Mouse (Mus musculus) macrophage (primary cell): ENCODE measurements around the gene Abcc4. TPM values are rescaled to one million over a fixed set of nuclear protein-coding genes. Genes with fewer than 3 reads are reported as not detected.

Source experiments
- H3K27ac ChIP-seq: fragments of 350-480 bp; formaldehyde crosslinking; 2 replicates; pipeline ENCODE4 v1.9.0; 2021
- H3K36me3 ChIP-seq: fragments of 350-480 bp; formaldehyde crosslinking; 2 replicates; pipeline ENCODE4 v1.9.0; 2021; ENCODE audit errors: inconsistent target
- H3K4me3 ChIP-seq: fragments of 350-480 bp; formaldehyde crosslinking; 2 replicates; pipeline ENCODE4 v1.9.0; 2021; ENCODE audit errors: inconsistent target
- H3K79me2 ChIP-seq: fragments of 350-480 bp; formaldehyde crosslinking; 2 replicates; pipeline ENCODE4 v1.9.0; 2021; ENCODE audit errors: inconsistent target
- WGBS: methylation state at CpG from one replicate; pipeline ENCODE4 v1.1.7; 2026; ENCODE audit warnings: inconsistent platforms; ENCODE audit not compliant: missing documents; 5-methylcytosine and 5-hydroxymethylcytosine counted together
- polyA plus RNA-seq: library from polyadenylated mRNA; stranded (reverse); fragments of 250-400 nt; gene quantifications from 3 replicates; pipeline ENCODE4 v1.2.4, GENCODE M21; 2018; ENCODE audit warnings: inconsistent platforms

Gene Abcc4
- polyA plus RNA-seq, 1 experiment from 2014 or later, result 9.2 TPM

- Histone ChIP-seq H3K4me3 (no peak overlapping the region), H3K79me2 (no peaks in the 10 kb centered on the region), H3K36me3 (no peaks in the 10 kb centered on the region), H3K27ac (no peak overlapping the region)
- 95% methylated on average over 19 of the region's 19 CpGs for WGBS
Observed at GRCm38 (mm10) chr14:118579013-118579728, 126.8 kb downstream of the Abcc4 start.

GRCm38 (mm10) chr14:118577895-118578294 is 128.1 kb downstream of the Abcc4 start:
- H3K4me3 ChIP-seq, result no peak overlapping the region

GRCm38 (mm10) chr14:118572688-118573245 is 133.3 kb downstream of the Abcc4 start:
- Histone ChIP-seq H3K79me2 (no peaks in the 10 kb centered on the region), H3K27ac (no peak overlapping the region), H3K36me3 (no peaks in the 10 kb centered on the region), H3K4me3 (no peak overlapping the region)
- 96% methylated on average over 8 of the region's 9 CpGs for WGBS

More at GRCm38 (mm10) chr14:118577895-118578294, 128.1 kb downstream of the Abcc4 start:
- 56% methylated on average over 5 of the region's 5 CpGs for WGBS
- Histone ChIP-seq H3K79me2 (no peaks in the 10 kb centered on the region), H3K27ac (no peak overlapping the region), H3K36me3 (no peaks in the 10 kb centered on the region)

- 95% methylated on average over 13 of the region's 13 CpGs for WGBS
- Histone ChIP-seq H3K79me2 (no peaks in the 10 kb centered on the region), H3K4me3 (no peak overlapping the region), H3K27ac (no peak overlapping the region), H3K36me3 (no peaks in the 10 kb centered on the region)
Observed at GRCm38 (mm10) chr14:118569586-118569985, 136.4 kb downstream of the Abcc4 start.

- Histone ChIP-seq H3K79me2 (no peaks in the 10 kb centered on the region), H3K27ac (no peak overlapping the region), H3K4me3 (no peak overlapping the region), H3K36me3 (no peaks in the 10 kb centered on the region)
- 90% methylated on average over 17 of the region's 17 CpGs for WGBS
Observed at GRCm38 (mm10) chr14:118568116-118568673, 137.8 kb downstream of the Abcc4 start.

- Histone ChIP-seq H3K27ac (no peak overlapping the region), H3K36me3 (no peaks in the 10 kb centered on the region), H3K79me2 (no peaks in the 10 kb centered on the region), H3K4me3 (no peak overlapping the region)
- 94% methylated on average over 5 of the region's 5 CpGs for WGBS
Observed at GRCm38 (mm10) chr14:118566809-118567208, 139.2 kb downstream of the Abcc4 start.

- WGBS, result 81% methylated on average over 10 of the region's 12 CpGs
- H3K4me3 ChIP-seq, result no peak overlapping the region
- H3K79me2 ChIP-seq, result no peaks in the 10 kb centered on the region
- no peaks in the 10 kb centered on the region for H3K36me3 ChIP-seq
- no peak overlapping the region for H3K27ac ChIP-seq
Observed at GRCm38 (mm10) chr14:118566214-118566688, 139.8 kb downstream of the Abcc4 start.

- no peaks in the 10 kb centered on the region for H3K79me2 ChIP-seq
- H3K27ac ChIP-seq, result no peak overlapping the region
- H3K36me3 ChIP-seq, result no peaks in the 10 kb centered on the region
- WGBS, result 100% methylated on average over 4 of the region's 5 CpGs
- no peak overlapping the region for H3K4me3 ChIP-seq
Observed at GRCm38 (mm10) chr14:118565696-118566095, 140.3 kb downstream of the Abcc4 start.

- WGBS, result 95% methylated on average over 8 of the region's 8 CpGs
- no peak overlapping the region for H3K27ac ChIP-seq
- H3K4me3 ChIP-seq, result no peak overlapping the region
- no peaks in the 10 kb centered on the region for H3K36me3 ChIP-seq
- no peaks in the 10 kb centered on the region for H3K79me2 ChIP-seq
Observed at GRCm38 (mm10) chr14:118563570-118563969, 142.4 kb downstream of the Abcc4 start.

- H3K79me2 ChIP-seq, result no peaks in the 10 kb centered on the region
- no peak overlapping the region for H3K27ac ChIP-seq
- 96% methylated on average over 20 of the region's 20 CpGs for WGBS
- no peak overlapping the region for H3K4me3 ChIP-seq
- no peaks in the 10 kb centered on the region for H3K36me3 ChIP-seq
Observed at GRCm38 (mm10) chr14:118552901-118553475, 153.0 kb downstream of the Abcc4 start.

- Histone ChIP-seq H3K27ac (no peak overlapping the region), H3K36me3 (no peaks in the 10 kb centered on the region), H3K79me2 (no peaks in the 10 kb centered on the region), H3K4me3 (no peak overlapping the region)
- 79% methylated on average over 5 of the region's 5 CpGs for WGBS
Observed at GRCm38 (mm10) chr14:118552390-118552789, 153.6 kb downstream of the Abcc4 start.

- no peaks in the 10 kb centered on the region for H3K36me3 ChIP-seq
- no peaks in the 10 kb centered on the region for H3K79me2 ChIP-seq
- H3K27ac ChIP-seq, result no peak overlapping the region
- WGBS, result 51% methylated on average over 23 of the region's 24 CpGs
- H3K4me3 ChIP-seq, result no peak overlapping the region
Observed at GRCm38 (mm10) chr14:118551725-118552285, 154.2 kb downstream of the Abcc4 start.

- no peak overlapping the region for H3K27ac ChIP-seq
- H3K4me3 ChIP-seq, result no peak overlapping the region
- no peaks in the 10 kb centered on the region for H3K79me2 ChIP-seq
- 86% methylated on average over 18 of the region's 18 CpGs for WGBS
- H3K36me3 ChIP-seq, result no peaks in the 10 kb centered on the region
Observed at GRCm38 (mm10) chr14:118551061-118551724, 154.8 kb downstream of the Abcc4 start.

- WGBS, result 92% methylated on average over 6 of the region's 6 CpGs
- no peaks in the 10 kb centered on the region for H3K79me2 ChIP-seq
- H3K36me3 ChIP-seq, result no peaks in the 10 kb centered on the region
- no peak overlapping the region for H3K27ac ChIP-seq
- H3K4me3 ChIP-seq, result no peak overlapping the region
Observed at GRCm38 (mm10) chr14:118544493-118544892, 161.5 kb downstream of the Abcc4 start.
